Mouse (Mus musculus) testis, adult 2 months (tissue): ENCODE results near the gene Car6. TPM values are rescaled to one million over a fixed set of nuclear protein-coding genes. Genes with fewer than 3 reads are reported as not detected.

ENCODE experiments used
- H3K27ac ChIP-seq: fragments of 200-500 bp; 2 replicates; pipeline ENCODE4 v1.5.1; 2012; ENCODE audit warnings: low read depth, low read length; ENCODE audit not compliant: control insufficient read depth, insufficient read depth
- H3K27me3 ChIP-seq: fragments of 200-500 bp; 2 replicates; pipeline ENCODE4 v1.6.1; 2012; ENCODE audit warnings: mild to moderate bottlenecking, low read length, moderate library complexity; ENCODE audit not compliant: control insufficient read depth, insufficient read depth
- H3K36me3 ChIP-seq: fragments of 200-500 bp; 2 replicates; pipeline ENCODE4 v1.6.1; 2012; ENCODE audit warnings: mild to moderate bottlenecking, low read length; ENCODE audit not compliant: control insufficient read depth, insufficient read depth
- H3K4me1 ChIP-seq: fragments of 200-500 bp; 2 replicates; pipeline ENCODE4 v1.6.1; 2012; ENCODE audit warnings: low read length; ENCODE audit not compliant: control insufficient read depth, insufficient read depth
- H3K4me3 ChIP-seq: fragments of 200-500 bp; 2 replicates; pipeline ENCODE4 v1.5.1; 2012; ENCODE audit warnings: low read depth, mild to moderate bottlenecking, low read length, moderate library complexity, mixed read lengths; ENCODE audit not compliant: control insufficient read depth
- CTCF ChIP-seq: fragments of 200-500 bp; IDR thresholded peaks from 2 replicates; pipeline ENCODE4 v1.5.1; 2012; ENCODE audit warnings: low read depth, mild to moderate bottlenecking, inconsistent platforms, low read length, moderate library complexity; ENCODE audit not compliant: control insufficient read depth, insufficient read depth, insufficient replicate concordance
- POLR2A ChIP-seq: fragments of 200-500 bp; IDR thresholded peaks from 2 replicates; pipeline ENCODE4 v1.6.1; 2012; ENCODE audit warnings: low read depth, mild to moderate bottlenecking, inconsistent platforms, low read length, moderate library complexity; ENCODE audit not compliant: control insufficient read depth
- polyA plus RNA-seq: library from polyadenylated mRNA; depleted of rRNA; stranded (reverse); fragments of >200 nt; gene quantifications from 2 replicates; pipeline ENCODE4 v1.2.3, GENCODE M21; 2012

Car6 gene
- polyA plus RNA-seq, 1 experiment = 0.10 TPM

DNA sequence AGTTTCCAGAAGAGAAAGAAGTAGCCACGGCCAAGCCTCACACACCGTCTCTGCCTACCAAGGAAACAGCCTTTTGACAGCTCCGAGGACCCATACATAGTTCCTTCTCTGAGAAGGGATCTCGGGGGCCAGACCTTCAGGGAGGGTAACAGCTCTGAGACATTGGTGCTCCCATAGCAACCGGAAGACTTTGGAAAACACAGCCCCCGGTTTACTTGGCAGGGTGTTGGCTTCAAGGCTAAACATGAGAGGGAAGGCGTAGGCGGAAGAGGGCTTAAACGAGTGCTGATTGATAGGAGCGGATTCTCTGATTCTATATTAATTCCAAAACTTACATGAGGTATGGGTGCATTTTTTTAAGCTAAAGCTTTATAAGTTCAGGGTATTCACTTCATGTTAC lies 32.7 kb downstream of the Car6 start:
- Histone ChIP-seq H3K27me3 (no peaks in the 10 kb centered on the region), H3K4me1 (peaks cover 4% of the 10 kb centered on the region; the same call in 1 of the 2 replicates), H3K4me3 (no peak overlapping the region), H3K27ac (no peak overlapping the region; the same call in 1 of the 2 replicates), H3K36me3 (no peaks in the 10 kb centered on the region)
- TF ChIP-seq POLR2A = no peak
- TF ChIP-seq CTCF = no peak

DNA sequence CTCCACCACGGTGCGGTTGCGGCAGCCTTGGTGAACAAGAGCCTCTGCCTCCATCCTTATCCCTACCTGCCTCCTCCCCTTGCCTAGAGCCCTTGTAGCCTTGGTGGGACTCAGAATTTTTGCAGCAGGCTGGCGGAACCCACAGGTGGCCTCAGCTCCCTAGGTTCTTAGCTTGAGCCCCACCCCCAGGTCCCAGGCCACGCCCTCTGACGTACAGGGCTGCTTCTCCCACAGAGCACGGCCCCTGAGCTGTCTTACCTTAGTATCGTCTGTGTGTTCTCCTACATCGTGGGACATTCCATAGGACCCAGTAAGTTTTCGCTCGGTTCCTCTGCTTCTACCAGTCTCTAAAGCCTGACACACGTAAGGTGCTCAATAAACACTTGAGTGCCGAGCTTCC lies 36.3 kb downstream of the Car6 start:
- TF ChIP-seq CTCF (no peak), POLR2A (no peak)
- Histone ChIP-seq H3K27me3 (no peaks in the 10 kb centered on the region), H3K36me3 (no peaks in the 10 kb centered on the region), H3K4me3 (no peak overlapping the region), H3K4me1 (peaks cover 6% of the 10 kb centered on the region; the same call in 1 of the 2 replicates), H3K27ac (no peak overlapping the region)

DNA sequence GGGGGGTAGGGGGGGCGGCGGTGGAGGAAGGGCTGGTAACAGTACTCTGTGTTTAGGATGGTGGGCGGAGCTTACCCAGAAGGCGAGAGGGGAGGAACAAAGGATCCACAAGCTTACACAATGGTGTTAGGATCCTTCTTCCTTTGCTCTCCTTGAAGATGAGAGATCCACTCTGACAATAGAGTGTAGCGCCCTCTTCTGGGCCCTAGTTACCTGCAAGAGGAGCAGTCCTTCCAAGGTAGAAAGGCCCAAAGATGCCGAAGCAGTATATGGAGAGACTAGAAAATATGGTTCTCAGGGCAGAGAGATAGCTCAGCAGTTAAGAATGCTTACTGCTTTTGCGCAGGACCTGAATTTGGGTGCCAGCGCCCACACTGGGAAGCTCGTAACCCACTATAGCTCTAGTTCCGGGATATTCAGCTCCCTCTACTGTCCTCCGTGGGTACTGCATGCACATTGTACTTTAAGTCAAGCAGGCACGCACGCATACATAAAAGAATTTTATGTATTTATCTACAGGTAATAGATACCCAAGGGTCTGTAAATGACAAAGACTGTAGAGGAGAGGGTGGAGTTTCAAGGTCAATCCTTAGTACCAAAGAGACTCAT lies 38.5 kb downstream of the Car6 start:
- no peaks in the 10 kb centered on the region for H3K36me3 ChIP-seq
- no peak overlapping the region for H3K27ac ChIP-seq
- TF ChIP-seq CTCF = peak; percentile 66; the same call in 1 of the 2 replicates
- no peak for TF ChIP-seq POLR2A
- H3K4me3 ChIP-seq = peak overlapping the region; percentile 20; the same call in 1 of the 2 replicates
- H3K27me3 ChIP-seq = no peaks in the 10 kb centered on the region
- H3K4me1 ChIP-seq = peaks cover 13% of the 10 kb centered on the region; the same call in 1 of the 2 replicates

DNA sequence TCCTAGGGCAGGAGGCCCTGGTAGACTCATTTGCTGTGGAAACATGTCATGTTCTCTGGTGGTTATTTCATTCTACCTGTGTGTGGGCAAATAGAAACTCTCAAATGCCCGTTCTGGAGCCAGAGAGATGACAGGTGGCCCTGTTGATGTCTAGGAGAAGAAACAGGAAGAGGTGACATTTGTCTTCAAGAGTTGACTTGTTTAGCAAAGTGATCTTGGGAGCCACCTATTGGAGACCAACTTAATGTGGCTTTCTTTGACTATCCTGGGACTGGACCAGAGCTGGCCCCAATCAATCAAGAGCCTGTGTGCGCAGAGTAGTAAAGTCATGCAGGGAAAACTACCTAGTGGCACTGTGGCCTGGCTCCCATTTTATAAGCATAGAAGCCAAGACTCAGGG lies 41.7 kb downstream of the Car6 start:
- Histone ChIP-seq H3K27me3 (no peaks in the 10 kb centered on the region), H3K4me3 (no peak overlapping the region), H3K36me3 (no peaks in the 10 kb centered on the region), H3K4me1 (peaks cover 10% of the 10 kb centered on the region; the same call in 1 of the 2 replicates), H3K27ac (no peak overlapping the region)
- TF ChIP-seq CTCF (no peak), POLR2A (no peak)

DNA sequence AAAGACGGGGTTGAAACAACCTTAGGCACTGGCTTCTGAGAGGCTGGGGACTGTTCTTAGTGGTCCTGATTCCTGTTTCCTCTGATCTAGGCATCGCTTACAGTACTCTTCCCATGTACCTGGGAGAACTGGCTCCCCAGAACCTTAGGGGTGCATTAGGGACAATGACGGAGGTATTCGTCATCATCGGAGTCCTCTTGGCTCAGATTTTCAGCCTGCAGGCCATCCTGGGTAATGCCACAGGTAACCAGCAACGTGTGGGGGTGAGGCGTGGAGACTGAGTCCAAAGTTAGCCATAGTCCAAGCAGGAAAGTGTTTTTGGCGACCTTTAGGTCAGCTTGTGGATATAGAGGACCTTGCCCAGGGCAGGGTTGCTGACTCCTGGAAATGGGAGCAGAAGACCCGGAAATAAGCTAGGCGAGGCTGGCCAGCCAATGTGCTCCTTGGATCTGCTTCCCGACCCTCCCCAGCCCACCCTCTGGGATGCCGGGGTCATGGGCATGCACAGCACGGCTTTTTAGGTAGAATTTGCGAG lies 43.7 kb downstream of the Car6 start:
- H3K4me3 ChIP-seq = no peak overlapping the region
- no peak for TF ChIP-seq POLR2A
- no peak for TF ChIP-seq CTCF

DNA sequence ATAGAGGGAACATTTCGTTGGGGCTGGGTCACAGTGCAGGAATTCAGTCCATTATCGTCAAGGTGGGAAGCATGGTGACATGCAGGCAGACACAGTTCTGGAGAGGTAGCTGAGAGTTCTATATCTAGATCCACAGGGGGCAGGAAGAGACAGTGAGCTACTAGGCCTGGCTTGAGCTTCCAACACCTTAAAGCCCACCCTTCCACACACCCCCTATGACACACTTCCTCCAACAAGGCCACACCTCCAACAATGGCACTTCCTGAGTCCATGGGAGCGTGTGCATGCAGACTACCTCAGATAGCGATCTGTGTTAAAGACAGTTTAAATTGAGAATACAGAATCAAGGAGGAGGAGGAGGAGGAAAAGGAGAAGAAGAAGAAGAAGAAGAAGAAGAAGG lies 45.4 kb downstream of the Car6 start:
- Histone ChIP-seq H3K36me3 (no peaks in the 10 kb centered on the region), H3K27ac (no peak overlapping the region), H3K27me3 (no peaks in the 10 kb centered on the region), H3K4me3 (no peak overlapping the region), H3K4me1 (peaks cover 7% of the 10 kb centered on the region; the same call in 1 of the 2 replicates)
- TF ChIP-seq POLR2A (no peak), CTCF (no peak)

More for the DNA sequence above, 43.7 kb downstream of the Car6 start:
- Histone ChIP-seq H3K27me3 (no peaks in the 10 kb centered on the region), H3K36me3 (no peaks in the 10 kb centered on the region), H3K27ac (no peak overlapping the region), H3K4me1 (peaks cover 7% of the 10 kb centered on the region; the same call in 1 of the 2 replicates)

DNA sequence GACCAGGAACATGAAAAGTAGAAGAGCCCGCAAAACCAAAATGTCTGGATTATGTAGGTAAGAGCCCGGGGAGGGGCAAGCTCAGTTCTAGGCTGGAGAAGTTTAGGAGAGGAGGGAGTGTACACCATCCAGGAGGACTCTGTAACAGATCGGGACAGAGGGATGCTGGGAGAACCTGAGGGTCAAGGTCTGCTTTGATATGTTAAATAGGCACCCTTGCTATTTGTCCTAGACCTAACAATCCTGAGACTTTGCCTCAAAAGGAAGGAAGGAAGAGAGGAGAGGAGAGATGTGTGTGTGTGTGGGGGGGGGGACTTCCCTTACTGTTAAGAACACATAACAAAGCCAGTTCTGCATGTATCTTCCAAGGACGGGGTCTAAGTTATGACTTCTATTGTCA lies 45.8 kb downstream of the Car6 start:
- no peak overlapping the region for H3K4me3 ChIP-seq
- no peaks in the 10 kb centered on the region for H3K27me3 ChIP-seq
- no peak overlapping the region for H3K27ac ChIP-seq
- TF ChIP-seq CTCF (no peak), POLR2A (no peak)
- H3K36me3 ChIP-seq = no peaks in the 10 kb centered on the region
- H3K4me1 ChIP-seq = peaks cover 7% of the 10 kb centered on the region; the same call in 1 of the 2 replicates
